Mouse (Mus musculus) CH12.LX (cell line): ENCODE measurements around the gene Nmur1. TPM values are rescaled to one million over a fixed set of nuclear protein-coding genes. Genes with fewer than 3 reads are reported as not detected.
A peak's percentile ranks its signal among the peaks of the same experiment; 100 is the strongest.

Experiments used
- DNase-seq: peaks from one replicate; pipeline ENCODE4 v3.0.0-alpha.2; 2013; ENCODE audit errors: extremely low read depth
- H3K27ac ChIP-seq: 2 replicates; pipeline ENCODE4 v1.5.1; 2012; ENCODE audit warnings: low read depth, mild to moderate bottlenecking, control low read depth, moderate library complexity; ENCODE audit not compliant: insufficient read depth
- H3K27me3 ChIP-seq: replicated peaks from 2 replicates; pipeline ENCODE3; 2012; ENCODE audit warnings: inconsistent platforms
- H3K36me3 ChIP-seq, 2 experiments: replicated peaks in 1 of 2; 2 replicates each; pipeline versions ENCODE3 to v1.6.1; 2012; ENCODE audit warnings: inconsistent platforms in 1 of 2, low read length in 1 of 2, mild to moderate bottlenecking in 1 of 2, mixed read lengths in 1 of 2, moderate library complexity in 1 of 2; ENCODE audit not compliant: control insufficient read depth in 1 of 2, insufficient read depth in 1 of 2
- H3K4me1 ChIP-seq, 2 experiments: 2 replicates each; pipeline ENCODE4 v1.6.1; 2012; ENCODE audit warnings: inconsistent platforms in 1 of 2, moderate library complexity in 1 of 2; ENCODE audit not compliant: insufficient read depth in 2 of 2, control insufficient read depth in 1 of 2
- H3K4me2 ChIP-seq: 2 replicates; pipeline ENCODE4 v1.6.1; 2012; ENCODE audit warnings: low read depth, mild to moderate bottlenecking, control low read depth; ENCODE audit not compliant: poor library complexity, insufficient read depth, severe bottlenecking
- H3K4me3 ChIP-seq, 3 experiments: fragments of 150-350 bp in 1 of 3; sonication (generic) in 1 of 3; replicated peaks in 1 of 3; 2 replicates each; pipeline versions ENCODE3 to v1.5.1; 2011 to 2012; ENCODE audit warnings: low read depth in 2 of 3, low read length in 2 of 3, mild to moderate bottlenecking in 2 of 3, moderate library complexity in 2 of 3, control low read depth in 1 of 3, improper control_type of control experiment in 1 of 3, inconsistent platforms in 1 of 3, mixed read lengths in 1 of 3; ENCODE audit not compliant: poor library complexity in 1 of 3
- H3K79me2 ChIP-seq: replicated peaks from 2 replicates; pipeline ENCODE4 v1.6.1; 2012; ENCODE audit warnings: mild to moderate bottlenecking, moderate library complexity; ENCODE audit not compliant: control insufficient read depth, poor library complexity, insufficient read depth, severe bottlenecking; ENCODE audit errors: extremely low read depth
- H3K9ac ChIP-seq: 2 replicates; pipeline ENCODE4 v1.6.1; 2012; ENCODE audit warnings: low read depth, mild to moderate bottlenecking, control low read depth, moderate library complexity; ENCODE audit not compliant: insufficient read depth
- H3K9me3 ChIP-seq: replicated peaks from 2 replicates; pipeline ENCODE3; 2012; ENCODE audit warnings: low read length, inconsistent platforms, mixed read lengths
- CTCF ChIP-seq, 2 experiments: IDR thresholded peaks in 1 of 2; conservative IDR thresholded peaks in 1 of 2; 2 replicates each; pipeline ENCODE4 v1.5.1; 2011 to 2012; ENCODE audit warnings: low read depth in 2 of 2, low read length in 2 of 2, improper control_type of control experiment in 1 of 2, inconsistent platforms in 1 of 2, mild to moderate bottlenecking in 1 of 2, moderate library complexity in 1 of 2
- EP300 ChIP-seq: IDR thresholded peaks from 2 replicates; pipeline ENCODE4 v1.6.1; 2011; ENCODE audit warnings: low read length, improper control_type of control experiment
- ETS1 ChIP-seq: conservative IDR thresholded peaks from 2 replicates; pipeline ENCODE4 v1.6.1; 2012; ENCODE audit warnings: low read depth, mild to moderate bottlenecking, inconsistent platforms, low read length, improper control_type of control experiment, moderate library complexity
- KAT2A ChIP-seq: IDR thresholded peaks from 2 replicates; pipeline ENCODE4 v1.6.1; 2012; ENCODE audit warnings: low read length, improper control_type of control experiment, inconsistent platforms; ENCODE audit not compliant: insufficient replicate concordance
- POLR2A ChIP-seq: IDR thresholded peaks from 2 replicates; pipeline ENCODE4 v1.6.1; 2011; ENCODE audit warnings: low read depth, mild to moderate bottlenecking, improper control_type of control experiment, low read length
- RAD21 ChIP-seq: IDR thresholded peaks from 2 replicates; pipeline ENCODE4 v1.6.1; 2011; ENCODE audit warnings: low read depth, mild to moderate bottlenecking, low read length, improper control_type of control experiment, moderate library complexity
- SMC3 ChIP-seq: IDR thresholded peaks from 2 replicates; pipeline ENCODE4 v1.6.1; 2011; ENCODE audit warnings: low read depth, low read length, improper control_type of control experiment
- TBP ChIP-seq: conservative IDR thresholded peaks from 2 replicates; pipeline ENCODE4 v1.6.1; 2011; ENCODE audit warnings: low read depth, low read length, improper control_type of control experiment
- ZC3H11A ChIP-seq: IDR thresholded peaks from 2 replicates; pipeline ENCODE4 v1.6.1; 2012; ENCODE audit warnings: low read depth, mild to moderate bottlenecking, inconsistent platforms, low read length, improper control_type of control experiment
- dilution Hi-C: fragments of 300-500 bp; cut with MboI; formaldehyde crosslinking; loops from 2 replicates; pipeline ENCODE4 v1.14.3; 2020; ENCODE audit warnings: low sequenced_read_pairs; ENCODE audit not compliant: extremely low pct_unique_long_range_greater_than_20kb, extremely low pct_ligation_motif_present
- in situ Hi-C: fragments of 300-500 bp; cut with MboI; formaldehyde crosslinking; loops from 3 replicates; pipeline ENCODE4 v1.14.3; 2019; ENCODE audit warnings: low sequenced_read_pairs, low pct_ligation_motif_present, low pct_unique_long_range_greater_than_20kb, mixed read lengths
- polyA plus RNA-seq: library from polyadenylated mRNA; unstranded; fragments of >175 nt; gene quantifications from 2 replicates; pipeline ENCODE4 v1.2.1, GENCODE M21; 2012; ENCODE audit warnings: low read depth; ENCODE audit not compliant: insufficient read length
- total RNA-seq, 2 experiments: library from RNA; depleted of rRNA; stranded (reverse); fragments of 300-350 nt in 1 of 2; fragments of >200 nt in 1 of 2; gene quantifications; 2 replicates each; pipeline ENCODE4 v1.2.3; 2012 to 2014

Nmur1 gene
- total and polyA plus RNA-seq, 3 experiments: 0.16 TPM; not detected in 2

- dilution Hi-C loops (no loop called here), in situ Hi-C loops (no loop called here)
- H3K27ac ChIP-seq: no peak overlapping the region
These were observed 45.0 kb downstream of the Nmur1 start for GRCm38 (mm10) chr1:86381027-86381426.

GRCm38 (mm10) chr1:86379161-86379569 lies 46.9 kb downstream of the Nmur1 start:
- in situ Hi-C loops: no loop called here
- dilution Hi-C loops: no loop called here

More at GRCm38 (mm10) chr1:86381027-86381426, 45.0 kb downstream of the Nmur1 start:
- H3K4me3 ChIP-seq: peak overlapping the region in 1 of 3 experiments; percentile 42
- peak; percentile 61 for DNase-seq
- peaks cover 2% of the 10 kb centered on the region for H3K9me3 ChIP-seq
- H3K4me1 ChIP-seq: peaks cover 2 to 3% of the 10 kb centered on the region in 2 experiments; a peak in 3 of 4 replicates
- TF ChIP-seq ZC3H11A (no peak), CTCF (conservative IDR thresholded peaks at IDR 0.05 in 1 of 2, IDR thresholded peaks at IDR 0.05 in 1 of 2; ENCODE audit: low read depth in 2 of 2, low read length in 2 of 2) (peak; percentile 69 to 83), RAD21 (peak; percentile 51)
- TF ChIP-seq, all 38 proteins: peak for 2
- H3K9ac ChIP-seq: no peak overlapping the region
- H3K4me2 ChIP-seq: peak overlapping the region; percentile 35; the same call in 1 of the 2 replicates
- no peaks in the 10 kb centered on the region for H3K79me2 ChIP-seq
- H3K27me3 ChIP-seq: no peaks in the 10 kb centered on the region
- no peaks in the 10 kb centered on the region for H3K36me3 ChIP-seq

GRCm38 (mm10) chr1:86378662-86379061 lies 47.4 kb downstream of the Nmur1 start:
- Histone ChIP-seq H3K4me1 (peaks cover 2 to 3% of the 10 kb centered on the region in 2 experiments; a peak in 3 of 4 replicates), H3K9me3 (peaks cover 2% of the 10 kb centered on the region), H3K36me3 (no peaks in the 10 kb centered on the region), H3K27ac (no peak overlapping the region), H3K4me2 (no peak overlapping the region), H3K4me3 (no peak overlapping the region), H3K9ac (no peak overlapping the region), H3K27me3 (no peaks in the 10 kb centered on the region), H3K79me2 (no peaks in the 10 kb centered on the region)
- dilution Hi-C loops (no loop called here), in situ Hi-C loops (no loop called here)
- TF ChIP-seq RAD21 (no peak), EP300 (no peak), SMC3 (no peak), POLR2A (no peak), KAT2A (no peak), ETS1 (no peak)
- TF ChIP-seq, all 38 proteins: peak for 0
- no peak for DNase-seq

More at GRCm38 (mm10) chr1:86379161-86379569, 46.9 kb downstream of the Nmur1 start:
- Histone ChIP-seq H3K79me2 (no peaks in the 10 kb centered on the region), H3K9me3 (peaks cover 2% of the 10 kb centered on the region), H3K4me2 (no peak overlapping the region)
- no peak for TF ChIP-seq TBP
- TF ChIP-seq, all 38 proteins: peak for 0
- Histone ChIP-seq H3K27me3 (no peaks in the 10 kb centered on the region), H3K36me3 (no peaks in the 10 kb centered on the region), H3K4me3 (no peak overlapping the region), H3K4me1 (peaks cover 2 to 3% of the 10 kb centered on the region in 2 experiments; a peak in 3 of 4 replicates), H3K9ac (no peak overlapping the region), H3K27ac (no peak overlapping the region)
- no peak for DNase-seq
